Mouse (Mus musculus): ENCODE results near the gene Dock4. TPM values are rescaled to one million over a fixed set of nuclear protein-coding genes. Genes with fewer than 3 reads are reported as not detected.

Gene Dock4
- polyA plus RNA-seq, 1 experiment: 2.3 TPM

DNA sequence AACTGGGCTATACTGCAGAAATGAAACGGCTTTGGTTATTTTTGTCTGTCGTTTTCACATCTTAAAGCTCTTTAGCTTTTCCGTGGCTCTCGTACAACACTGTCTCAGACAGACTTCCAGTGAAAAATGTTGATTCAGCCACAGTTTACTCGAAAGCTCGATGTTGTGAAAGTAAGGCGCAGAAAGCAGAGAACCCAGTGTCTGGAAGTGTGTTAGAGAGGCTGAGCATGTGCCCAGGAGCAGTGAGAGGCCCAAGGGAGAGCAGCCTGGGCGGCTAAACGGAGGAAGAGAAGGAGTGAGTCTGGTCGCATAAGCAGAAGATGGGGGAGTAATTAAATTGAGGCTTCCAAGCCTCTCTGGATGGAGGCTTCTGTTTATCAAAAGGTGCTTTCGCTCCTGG lies 50.6 kb downstream of the Dock4 start:
- WGBS: 91% methylated on average over 11 of the region's 11 CpGs
- no peaks in the 10 kb centered on the region for H3K4me1 ChIP-seq (replicated peaks; ENCODE audit: control insufficient read depth, insufficient read depth, low read length)
- no peak overlapping the region for H3K27ac ChIP-seq (ENCODE audit: control insufficient read depth, insufficient read depth, low read length)
- no peak overlapping the region for H3K4me3 ChIP-seq (ENCODE audit: control insufficient read depth, insufficient read depth, low read length)
- DNase-seq: no peak
- H3K27me3 ChIP-seq (ENCODE audit: control insufficient read depth, insufficient read depth, low read length): no peaks in the 10 kb centered on the region
- TF ChIP-seq POLR2A (IDR thresholded peaks at IDR 0.05; ENCODE audit: control insufficient read depth, extremely low read depth, insufficient read depth, low read length, poor library complexity) (no peak), CTCF (IDR thresholded peaks at IDR 0.05; ENCODE audit: borderline replicate concordance, control insufficient read depth, extremely low read depth, insufficient read depth, low read length, poor library complexity) (no peak)
- H3K36me3 ChIP-seq (ENCODE audit: control insufficient read depth, insufficient read depth, low read length): no peaks in the 10 kb centered on the region

DNA sequence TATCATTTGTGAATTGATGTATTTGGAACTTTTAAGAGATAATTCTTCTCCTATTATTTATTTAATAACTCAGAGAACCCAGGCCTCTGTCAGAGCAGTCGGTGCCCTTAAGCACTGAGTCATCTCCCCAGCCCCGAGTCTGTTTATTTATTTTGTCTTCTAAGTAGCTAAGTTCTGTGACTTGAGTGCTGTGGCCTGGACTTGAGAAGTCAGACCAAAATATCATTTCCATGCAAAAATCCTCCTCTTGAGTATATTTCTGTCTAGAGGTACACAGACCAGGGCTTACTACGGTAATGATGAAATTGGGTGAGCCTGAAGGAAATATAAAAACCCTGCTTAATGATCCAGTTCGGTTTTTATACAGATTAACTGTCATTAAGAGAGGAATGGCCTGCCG lies 52.1 kb downstream of the Dock4 start:
- Histone ChIP-seq H3K27me3 (ENCODE audit: control insufficient read depth, insufficient read depth, low read length) (no peaks in the 10 kb centered on the region), H3K4me1 (replicated peaks; ENCODE audit: control insufficient read depth, insufficient read depth, low read length) (no peaks in the 10 kb centered on the region), H3K36me3 (ENCODE audit: control insufficient read depth, insufficient read depth, low read length) (no peaks in the 10 kb centered on the region), H3K27ac (ENCODE audit: control insufficient read depth, insufficient read depth, low read length) (no peak overlapping the region), H3K4me3 (ENCODE audit: control insufficient read depth, insufficient read depth, low read length) (no peak overlapping the region)
- TF ChIP-seq CTCF (IDR thresholded peaks at IDR 0.05; ENCODE audit: borderline replicate concordance, control insufficient read depth, extremely low read depth, insufficient read depth, low read length, poor library complexity) (no peak), POLR2A (IDR thresholded peaks at IDR 0.05; ENCODE audit: control insufficient read depth, extremely low read depth, insufficient read depth, low read length, poor library complexity) (no peak)
- no peak for DNase-seq
- 87% methylated on average over 5 of the region's 5 CpGs for WGBS

DNA sequence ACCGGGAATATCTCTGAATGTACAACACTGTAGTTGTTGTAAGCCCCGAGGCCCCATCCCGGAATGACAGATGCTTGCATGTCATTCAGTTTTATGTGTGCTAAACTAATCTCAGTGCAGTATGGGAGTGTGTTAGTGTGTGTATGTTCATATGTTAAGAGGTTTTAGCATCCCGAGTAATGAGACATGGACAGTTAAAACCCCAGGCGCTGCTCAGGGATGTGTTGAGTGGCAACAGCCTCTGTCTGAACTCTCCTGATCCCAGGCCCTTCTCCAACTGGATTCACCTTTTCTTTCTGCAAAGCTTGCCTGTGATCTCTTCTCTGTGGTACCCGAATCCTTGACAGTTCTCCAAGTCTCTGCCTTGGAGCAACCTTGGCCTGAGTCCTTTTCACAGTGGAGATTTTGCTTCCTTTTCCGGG lies 52.5 kb downstream of the Dock4 start:
- H3K27ac ChIP-seq (ENCODE audit: control insufficient read depth, insufficient read depth, low read length): no peak overlapping the region
- no peaks in the 10 kb centered on the region for H3K27me3 ChIP-seq (ENCODE audit: control insufficient read depth, insufficient read depth, low read length)
- TF ChIP-seq CTCF (IDR thresholded peaks at IDR 0.05; ENCODE audit: borderline replicate concordance, control insufficient read depth, extremely low read depth, insufficient read depth, low read length, poor library complexity) (no peak), POLR2A (IDR thresholded peaks at IDR 0.05; ENCODE audit: control insufficient read depth, extremely low read depth, insufficient read depth, low read length, poor library complexity) (no peak)
- no peak for DNase-seq
- 93% methylated on average over 7 of the region's 7 CpGs for WGBS
- H3K36me3 ChIP-seq (ENCODE audit: control insufficient read depth, insufficient read depth, low read length): no peaks in the 10 kb centered on the region
- H3K4me3 ChIP-seq (ENCODE audit: control insufficient read depth, insufficient read depth, low read length): no peak overlapping the region
- H3K4me1 ChIP-seq (replicated peaks; ENCODE audit: control insufficient read depth, insufficient read depth, low read length): no peaks in the 10 kb centered on the region

DNA sequence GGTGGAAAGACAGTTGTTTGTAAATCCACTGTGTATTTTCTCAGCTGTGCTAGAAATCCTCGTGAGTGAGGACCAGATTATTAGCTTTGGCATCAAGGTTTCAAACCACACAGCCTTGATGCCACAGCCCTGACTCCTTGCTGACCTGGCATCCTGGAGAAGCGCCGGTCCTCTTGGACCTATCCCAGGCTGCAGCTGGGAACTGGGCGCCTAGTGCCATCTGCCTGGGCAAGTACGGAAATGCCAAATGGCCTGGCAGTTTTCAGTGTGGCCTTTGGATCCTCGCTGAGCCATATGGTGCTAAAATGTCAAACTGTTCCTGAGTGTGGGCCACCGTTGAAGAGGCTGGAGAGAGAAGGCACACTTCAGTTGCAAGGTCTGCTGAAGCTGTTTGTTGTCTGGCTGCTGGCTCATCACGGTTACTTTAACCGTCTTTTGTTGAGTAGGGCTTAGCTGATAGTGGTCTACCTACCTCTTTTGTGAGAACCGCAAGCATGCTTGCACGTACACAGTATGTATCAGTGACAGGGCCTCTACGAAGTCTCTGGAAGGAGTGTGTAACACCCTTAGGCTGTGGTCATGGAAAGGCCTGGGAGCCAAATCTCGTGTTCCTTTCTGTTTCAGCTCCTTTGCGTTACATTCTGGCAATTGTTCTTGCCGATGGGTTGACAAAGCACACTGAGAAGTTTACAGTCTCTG lies 53.3 kb downstream of the Dock4 start:
- Histone ChIP-seq H3K36me3 (ENCODE audit: control insufficient read depth, insufficient read depth, low read length) (no peaks in the 10 kb centered on the region), H3K4me1 (replicated peaks; ENCODE audit: control insufficient read depth, insufficient read depth, low read length) (no peaks in the 10 kb centered on the region), H3K27me3 (ENCODE audit: control insufficient read depth, insufficient read depth, low read length) (no peaks in the 10 kb centered on the region), H3K27ac (ENCODE audit: control insufficient read depth, insufficient read depth, low read length) (no peak overlapping the region), H3K4me3 (ENCODE audit: control insufficient read depth, insufficient read depth, low read length) (no peak overlapping the region)
- WGBS: 92% methylated on average over 15 of the region's 15 CpGs
- TF ChIP-seq POLR2A (IDR thresholded peaks at IDR 0.05; ENCODE audit: control insufficient read depth, extremely low read depth, insufficient read depth, low read length, poor library complexity) (no peak), CTCF (IDR thresholded peaks at IDR 0.05; ENCODE audit: borderline replicate concordance, control insufficient read depth, extremely low read depth, insufficient read depth, low read length, poor library complexity) (no peak)
- no peak for DNase-seq

DNA sequence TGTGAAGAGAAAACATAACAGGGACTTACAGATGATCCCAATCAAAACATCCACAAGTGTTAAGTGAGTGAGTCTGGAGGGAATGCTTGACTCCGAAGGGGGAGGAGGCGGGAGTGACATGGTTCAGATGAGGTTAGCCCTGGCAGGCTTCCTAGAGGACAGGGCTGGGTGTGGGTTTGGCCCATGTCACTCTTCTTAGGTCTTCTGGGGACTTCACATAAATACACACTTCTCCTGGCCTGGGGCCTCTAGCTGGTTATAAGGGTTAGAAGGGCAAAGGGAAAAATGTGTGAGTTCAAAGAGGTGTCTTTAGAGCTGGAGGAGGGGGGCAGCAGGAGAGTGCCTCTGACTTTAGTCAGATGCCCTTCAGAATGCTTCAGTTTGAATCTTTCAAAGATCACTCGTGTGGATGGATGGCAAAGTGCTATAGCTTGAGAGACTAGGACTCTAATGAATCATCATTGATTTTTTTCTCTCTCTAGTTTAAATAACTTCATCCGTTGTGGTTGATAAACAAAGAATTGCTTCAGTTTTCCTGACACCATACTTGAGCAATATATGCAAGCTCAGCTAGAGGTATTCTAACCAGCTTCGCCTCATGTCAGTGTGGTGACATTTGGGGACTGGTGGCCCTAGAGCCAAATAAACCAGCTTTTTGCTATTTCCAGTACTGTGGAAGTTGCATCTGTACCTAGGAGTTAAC lies 54.0 kb downstream of the Dock4 start:
- no peak for TF ChIP-seq CTCF (IDR thresholded peaks at IDR 0.05; ENCODE audit: borderline replicate concordance, control insufficient read depth, extremely low read depth, insufficient read depth, low read length, poor library complexity)
- no peak for TF ChIP-seq POLR2A (IDR thresholded peaks at IDR 0.05; ENCODE audit: control insufficient read depth, extremely low read depth, insufficient read depth, low read length, poor library complexity)
- DNase-seq: no peak
- Histone ChIP-seq H3K27ac (ENCODE audit: control insufficient read depth, insufficient read depth, low read length) (no peak overlapping the region), H3K36me3 (ENCODE audit: control insufficient read depth, insufficient read depth, low read length) (no peaks in the 10 kb centered on the region), H3K4me3 (ENCODE audit: control insufficient read depth, insufficient read depth, low read length) (no peak overlapping the region), H3K4me1 (replicated peaks; ENCODE audit: control insufficient read depth, insufficient read depth, low read length) (no peaks in the 10 kb centered on the region), H3K27me3 (ENCODE audit: control insufficient read depth, insufficient read depth, low read length) (no peaks in the 10 kb centered on the region)
- 89% methylated on average over 5 of the region's 5 CpGs for WGBS

DNA sequence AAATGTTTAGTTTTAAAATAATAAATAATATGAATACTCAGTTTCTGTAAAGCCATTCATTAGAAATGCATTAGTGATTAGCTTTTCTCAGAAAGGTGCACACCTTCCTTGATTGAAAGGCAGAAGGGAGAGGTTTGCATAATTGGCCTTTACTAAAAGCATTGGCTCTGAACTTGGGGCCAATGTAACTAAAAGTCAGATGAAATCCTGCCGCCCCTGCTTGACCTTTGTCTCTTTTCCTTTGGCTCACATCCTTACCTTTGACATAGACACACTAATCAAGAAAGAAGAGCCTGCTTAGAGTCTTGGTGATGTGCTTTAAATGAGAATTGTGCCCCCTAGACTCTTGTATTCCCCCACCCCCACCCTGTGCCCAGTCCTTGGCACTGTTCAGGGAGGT lies 55.4 kb downstream of the Dock4 start:
- DNase-seq: no peak
- 93% methylated on average over 1 of the region's 1 CpGs for WGBS
- Histone ChIP-seq H3K27me3 (ENCODE audit: control insufficient read depth, insufficient read depth, low read length) (no peaks in the 10 kb centered on the region), H3K36me3 (ENCODE audit: control insufficient read depth, insufficient read depth, low read length) (no peaks in the 10 kb centered on the region), H3K27ac (ENCODE audit: control insufficient read depth, insufficient read depth, low read length) (no peak overlapping the region), H3K4me1 (replicated peaks; ENCODE audit: control insufficient read depth, insufficient read depth, low read length) (no peaks in the 10 kb centered on the region), H3K4me3 (ENCODE audit: control insufficient read depth, insufficient read depth, low read length) (no peak overlapping the region)
- TF ChIP-seq POLR2A (IDR thresholded peaks at IDR 0.05; ENCODE audit: control insufficient read depth, extremely low read depth, insufficient read depth, low read length, poor library complexity) (no peak), CTCF (IDR thresholded peaks at IDR 0.05; ENCODE audit: borderline replicate concordance, control insufficient read depth, extremely low read depth, insufficient read depth, low read length, poor library complexity) (no peak)
